Mouse (Mus musculus) embryo, embryonic 10 days (tissue): ENCODE results near the gene Pxn.

ENCODE experiments used
- DNase-seq: peaks from one replicate; pipeline ENCODE4 v3.0.0-alpha.2; 2015; ENCODE audit warnings: low spot score

The Pxn gene

GRCm38 (mm10) chr5:115528128-115528527 lies 21.7 kb downstream of the Pxn start:
- no peak for DNase-seq

- DNase-seq = no peak
Measured at GRCm38 (mm10) chr5:115529364-115529741, 22.9 kb downstream of the Pxn start.

GRCm38 (mm10) chr5:115529742-115530446 lies 23.4 kb downstream of the Pxn start:
- no peak for DNase-seq

- DNase-seq = no peak
Measured at GRCm38 (mm10) chr5:115530447-115530809, 24.0 kb downstream of the Pxn start.

DNA sequence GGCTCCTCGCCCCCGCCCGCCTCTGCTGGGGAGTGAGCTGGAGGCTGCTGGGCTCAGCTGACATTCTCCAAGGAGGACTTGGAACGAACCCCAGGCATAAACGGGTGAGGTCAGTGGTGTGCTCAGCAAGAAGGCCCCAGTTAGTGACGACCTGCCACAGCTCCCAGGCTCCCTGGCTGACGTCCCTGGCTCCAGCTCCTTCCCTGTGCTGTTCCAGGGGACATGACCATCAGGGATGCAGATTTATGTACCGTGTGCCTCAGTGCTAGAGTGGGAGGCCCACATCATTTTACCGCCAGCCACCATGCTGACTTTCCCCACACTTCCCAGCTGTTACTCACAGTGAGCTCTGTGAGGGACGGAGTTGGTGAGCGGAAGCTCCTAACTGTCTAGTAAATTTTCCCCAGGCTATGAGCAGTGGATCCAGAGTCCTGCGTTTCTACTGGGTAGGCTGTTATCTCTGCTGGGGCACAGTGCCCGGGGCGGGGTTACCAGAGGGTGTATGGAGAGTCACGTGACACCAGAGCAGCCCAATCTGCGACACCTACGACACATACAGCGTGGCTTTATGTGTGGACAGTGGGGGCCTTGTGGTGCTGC lies 25.3 kb downstream of the Pxn start:
- no peak for DNase-seq

DNA sequence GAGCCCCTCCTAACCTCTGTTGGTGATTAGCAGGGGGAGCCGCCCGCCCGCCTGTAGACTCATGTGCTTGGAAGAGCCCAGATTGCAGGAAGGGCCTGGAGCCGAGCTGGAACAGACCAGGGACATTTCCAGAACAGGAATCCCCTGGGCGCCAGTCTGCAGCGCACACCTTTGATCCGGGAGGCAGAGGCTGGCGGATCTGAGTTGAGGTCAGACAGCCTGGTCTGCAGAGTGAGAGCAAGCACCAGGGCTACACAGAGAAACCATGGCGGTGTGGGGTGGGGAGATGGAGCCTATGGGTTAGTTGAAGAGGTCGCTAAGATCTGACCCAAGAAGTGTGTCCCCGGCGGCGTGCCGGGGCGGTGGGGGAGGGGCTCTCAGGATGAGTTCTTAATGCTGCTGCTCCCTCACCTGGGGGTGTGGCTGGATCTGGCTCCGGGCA lies 27.8 kb downstream of the Pxn start:
- DNase-seq = no peak

- DNase-seq = no peak
Measured at GRCm38 (mm10) chr5:115534856-115535255, 28.4 kb downstream of the Pxn start.

GRCm38 (mm10) chr5:115535635-115536034 lies 29.2 kb downstream of the Pxn start:
- no peak for DNase-seq

- DNase-seq = no peak
Measured at GRCm38 (mm10) chr5:115538017-115538692, 31.7 kb downstream of the Pxn start.

DNA sequence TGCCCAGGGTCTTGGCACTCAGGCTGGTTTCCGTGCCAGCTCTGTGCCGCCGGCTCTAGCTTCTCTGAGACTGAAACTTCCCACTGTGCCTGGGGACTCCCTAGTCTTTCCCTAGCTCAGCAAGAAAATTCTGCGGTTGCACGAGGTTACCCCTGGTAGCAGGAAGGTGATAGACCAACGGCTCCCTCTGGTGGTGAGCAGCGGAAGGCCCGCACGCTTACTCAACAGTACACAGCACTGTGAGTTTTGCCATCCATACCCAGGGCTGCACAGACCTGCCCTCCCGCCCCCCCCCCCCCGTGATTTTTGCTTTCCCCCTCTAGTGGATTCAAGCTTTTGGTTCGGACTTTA lies 32.2 kb downstream of the Pxn start:
- DNase-seq = peak; percentile 95

DNA sequence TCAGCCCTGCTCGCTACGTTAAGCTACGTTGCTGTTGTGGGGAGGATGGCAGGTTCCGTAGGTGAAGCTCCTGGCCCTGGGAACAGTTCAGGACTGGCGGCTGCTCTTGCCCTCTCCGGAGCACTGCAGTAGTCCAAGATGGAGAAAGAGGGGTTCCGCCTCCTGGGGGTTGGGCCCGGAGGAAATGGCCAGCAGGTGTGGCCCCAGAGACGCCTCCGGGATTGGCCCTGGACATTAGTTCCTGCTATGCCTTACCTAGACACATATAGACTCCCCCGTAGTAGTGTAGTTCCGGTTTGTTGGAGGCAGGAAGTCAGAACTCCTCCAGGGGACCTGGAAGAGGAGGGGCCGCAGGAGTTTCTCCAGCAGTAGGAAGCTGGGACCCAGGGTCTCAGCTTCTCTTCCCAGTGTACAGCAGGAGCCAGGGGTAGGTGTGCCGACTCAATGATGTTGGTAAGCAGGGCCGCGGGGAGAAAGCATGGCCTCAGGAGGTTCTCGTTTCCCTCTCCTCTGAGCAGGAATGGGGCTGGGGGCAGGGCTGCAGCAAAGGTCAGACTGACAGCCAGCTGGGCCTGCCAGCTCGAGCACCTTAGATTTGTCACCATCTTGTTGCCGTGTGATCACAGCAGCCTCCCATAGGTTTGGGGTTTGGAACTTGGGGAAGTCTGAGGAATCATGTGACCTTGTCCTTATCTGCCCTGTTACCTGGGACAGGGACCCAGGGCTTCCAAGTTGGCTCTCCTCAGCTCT lies 36.3 kb downstream of the Pxn start:
- no peak for DNase-seq

- DNase-seq = no peak
Measured at GRCm38 (mm10) chr5:115543509-115544253, 37.2 kb downstream of the Pxn start.

DNA sequence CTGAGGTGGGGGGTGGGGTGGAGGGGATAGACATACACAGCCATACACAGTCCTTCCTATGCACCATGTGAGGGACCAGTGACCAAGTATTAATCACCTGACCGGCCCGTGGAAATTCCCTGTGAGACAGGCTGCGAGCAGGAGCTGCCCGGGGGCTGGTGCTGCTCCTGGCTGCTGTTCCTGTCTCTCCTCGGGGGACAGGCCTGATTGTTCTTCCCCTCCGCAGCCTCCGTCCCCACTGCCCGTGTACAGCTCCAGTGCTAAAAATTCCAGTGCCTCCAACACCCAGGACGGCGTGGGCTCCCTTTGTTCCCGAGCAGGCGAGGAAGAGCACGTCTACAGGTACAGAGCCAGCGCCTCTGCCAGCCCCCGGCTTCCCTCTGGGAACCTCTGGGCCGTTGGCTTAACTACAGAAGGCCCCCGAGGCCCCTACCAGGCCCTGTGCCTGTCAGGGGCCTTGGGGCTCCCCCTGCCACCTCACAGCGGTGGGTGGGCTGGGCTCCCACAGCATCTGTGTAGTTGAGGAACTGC lies 38.2 kb downstream of the Pxn start:
- DNase-seq = no peak

GRCm38 (mm10) chr5:115545636-115546035 lies 39.2 kb downstream of the Pxn start:
- no peak for DNase-seq

DNA sequence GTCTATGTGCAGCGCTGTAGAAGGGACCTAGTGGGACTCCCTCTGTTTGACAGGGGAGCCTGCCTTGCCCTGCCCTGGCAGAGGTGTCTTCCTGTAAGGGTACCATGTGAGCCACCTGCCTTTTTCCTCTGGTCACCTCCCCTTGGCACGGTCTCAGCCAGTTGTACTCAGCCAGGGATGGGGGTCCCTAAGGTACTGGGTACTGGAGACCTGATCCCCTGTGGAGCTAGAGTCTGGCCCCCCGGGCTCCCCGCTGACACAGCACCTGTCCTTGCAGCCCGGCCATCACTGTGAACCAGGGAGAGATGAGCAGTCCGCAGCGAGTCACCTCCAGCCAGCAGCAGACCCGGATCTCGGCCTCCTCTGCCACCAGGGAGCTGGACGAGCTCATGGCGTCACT lies 40.1 kb downstream of the Pxn start:
- no peak for DNase-seq

- peak; percentile 50 for DNase-seq
Measured at GRCm38 (mm10) chr5:115547014-115547413, 40.5 kb downstream of the Pxn start.

- DNase-seq = no peak
Measured at GRCm38 (mm10) chr5:115547421-115547820, 40.9 kb downstream of the Pxn start.

GRCm38 (mm10) chr5:115548501-115549285 lies 42.2 kb downstream of the Pxn start:
- DNase-seq = no peak

GRCm38 (mm10) chr5:115550482-115551005 lies 44.1 kb downstream of the Pxn start:
- DNase-seq = no peak

DNA sequence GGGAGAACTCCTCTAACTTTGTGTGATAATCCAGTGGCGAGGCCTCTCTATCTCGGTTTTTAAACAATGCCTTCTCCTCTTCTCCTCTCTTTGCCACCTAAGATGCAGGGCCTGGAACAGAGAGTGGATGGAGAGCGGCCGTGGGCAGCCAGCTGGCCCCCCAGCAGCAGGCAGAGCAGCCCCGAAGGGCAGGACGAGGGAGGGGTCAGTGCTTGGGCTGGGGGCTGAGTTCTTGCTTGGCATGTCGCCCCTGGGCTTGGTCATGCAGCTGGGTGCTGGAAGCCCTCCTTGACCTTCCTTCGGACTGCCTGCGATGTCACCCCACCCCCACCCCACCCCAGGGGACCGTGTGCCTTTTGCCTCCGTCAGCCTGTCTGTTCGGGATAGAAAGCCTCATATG lies 44.9 kb downstream of the Pxn start:
- no peak for DNase-seq

- DNase-seq = no peak
Measured at GRCm38 (mm10) chr5:115551799-115552198, 45.3 kb downstream of the Pxn start.
